Mouse (Mus musculus) forebrain, embryonic 16.5 days (tissue): ENCODE results near the gene St3gal4. TPM values are rescaled to one million over a fixed set of nuclear protein-coding genes. Genes with fewer than 3 reads are reported as not detected.
A peak's percentile ranks its signal among the peaks of the same experiment; 100 is the strongest.

ENCODE experiments used
- ATAC-seq: fragments of 200-750 bp; cut with Nextera tagmentation; 2 replicates; pipeline ENCODE4 v1.8.0; 2017; ENCODE audit warnings: mild to moderate bottlenecking, moderate library complexity
- H3K27ac ChIP-seq: fragments of 300-500 bp; sonication (generic); 2 replicates; pipeline ENCODE4 v1.5.1; 2014; ENCODE audit warnings: low read length, control low read depth
- H3K27me3 ChIP-seq: fragments of 300-500 bp; sonication (generic); replicated peaks from 2 replicates; pipeline ENCODE4 v1.6.1; 2014; ENCODE audit warnings: low read length; ENCODE audit not compliant: control insufficient read depth, insufficient read depth
- H3K36me3 ChIP-seq: fragments of 300-500 bp; sonication (generic); 2 replicates; pipeline ENCODE4 v1.6.1; 2014; ENCODE audit not compliant: control insufficient read depth, insufficient read depth
- H3K4me1 ChIP-seq: fragments of 300-500 bp; sonication (generic); replicated peaks from 2 replicates; pipeline ENCODE4 v1.6.1; 2014; ENCODE audit warnings: low read length; ENCODE audit not compliant: control insufficient read depth, insufficient read depth
- H3K4me2 ChIP-seq: fragments of 300-500 bp; sonication (generic); 2 replicates; pipeline ENCODE4 v1.6.1; 2014; ENCODE audit warnings: mild to moderate bottlenecking, low read length, control low read depth
- H3K4me3 ChIP-seq: fragments of 300-500 bp; sonication (generic); replicated peaks from 2 replicates; pipeline ENCODE4 v1.5.1; 2014; ENCODE audit warnings: mild to moderate bottlenecking, low read length, control low read depth
- H3K9ac ChIP-seq: fragments of 300-500 bp; sonication (generic); replicated peaks from 2 replicates; pipeline ENCODE4 v1.6.1; 2014; ENCODE audit warnings: low read depth, low read length, control low read depth
- H3K9me3 ChIP-seq: fragments of 300-500 bp; sonication (generic); 2 replicates; pipeline ENCODE4 v1.6.1; 2016; ENCODE audit warnings: low read length; ENCODE audit not compliant: control insufficient read depth
- WGBS: fragments of 180-500 bp; shearing (Covaris S2); extraction: QIAGEN DNeasy Blood & Tissue Kit; methylation state at CpG from one replicate; pipeline ENCODE4 v1.1.7; 2014; 5-methylcytosine and 5-hydroxymethylcytosine counted together
- polyA plus RNA-seq: library from polyadenylated mRNA; unstranded; fragments of >200 nt; fragmentation: Nextera tagmentation; extraction: Ambion mirVana; gene quantifications from 2 replicates; pipeline ENCODE4 v1.2.1, GENCODE M21; 2015

Gene St3gal4
- polyA plus RNA-seq, 1 experiment from 2014 or later = 13.0 TPM

DNA sequence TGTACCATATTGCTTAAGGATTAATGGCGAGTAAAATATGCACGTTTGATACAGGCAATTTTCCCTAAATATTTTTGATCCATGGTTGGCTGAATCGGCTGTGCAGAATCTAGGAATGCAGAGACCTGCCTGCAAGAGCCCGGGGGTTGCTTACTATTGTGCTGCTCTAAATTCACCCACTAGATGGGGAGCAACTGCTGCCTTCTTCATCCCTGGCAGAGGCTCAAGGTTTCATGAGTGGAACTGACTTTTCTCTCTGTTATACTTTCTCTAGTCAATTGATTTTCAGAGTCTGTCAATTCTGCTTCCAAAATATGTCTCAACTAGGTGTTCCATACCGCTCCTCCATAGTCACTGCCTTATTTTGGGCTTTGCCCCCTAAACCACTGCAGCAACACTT, 88.2 kb downstream of the St3gal4 start:
- Histone ChIP-seq H3K27me3 (no peaks in the 10 kb centered on the region), H3K9me3 (no peaks in the 10 kb centered on the region), H3K4me3 (no peak overlapping the region), H3K27ac (no peak overlapping the region), H3K4me1 (peaks cover 2% of the 10 kb centered on the region; the same call in 1 of the 2 replicates), H3K36me3 (no peaks in the 10 kb centered on the region; the same call in 1 of the 2 replicates), H3K4me2 (no peak overlapping the region), H3K9ac (no peak overlapping the region)
- WGBS = 79% methylated on average over 5 of the region's 5 CpGs
- ATAC-seq = no peak

DNA sequence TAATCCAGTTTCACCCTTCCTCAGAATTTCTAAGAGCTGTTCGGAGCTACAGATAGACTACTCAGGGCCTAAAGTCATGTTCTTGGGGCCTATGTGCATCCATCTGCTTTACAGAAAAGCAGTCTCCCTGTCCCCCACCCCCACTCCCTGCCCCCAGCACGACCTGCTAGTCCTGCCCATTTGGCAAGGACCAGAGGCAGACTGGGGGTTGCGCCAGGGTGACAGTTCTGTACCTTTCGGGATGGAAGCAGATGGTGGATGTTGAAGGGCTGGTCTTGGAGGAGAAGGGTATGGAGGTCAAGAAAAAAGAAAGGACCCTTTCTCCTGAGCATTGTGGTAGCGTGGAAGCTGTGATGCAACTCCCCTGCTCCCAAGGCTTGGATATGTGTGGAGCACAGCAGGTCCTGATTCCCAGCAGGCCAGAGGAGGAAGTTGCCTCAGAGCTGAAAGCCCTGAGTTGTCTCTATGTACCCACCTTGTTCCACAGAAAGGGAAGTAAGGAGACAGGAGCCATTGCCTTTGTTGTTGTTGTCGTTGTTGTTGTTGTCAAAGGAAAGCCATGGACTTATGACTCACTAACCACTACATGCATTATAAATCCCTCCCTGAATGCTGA, 91.6 kb downstream of the St3gal4 start:
- Histone ChIP-seq H3K36me3 (no peaks in the 10 kb centered on the region), H3K9ac (no peak overlapping the region), H3K4me2 (no peak overlapping the region), H3K4me1 (peaks cover 8% of the 10 kb centered on the region), H3K4me3 (no peak overlapping the region), H3K9me3 (no peaks in the 10 kb centered on the region), H3K27me3 (no peaks in the 10 kb centered on the region), H3K27ac (no peak overlapping the region)
- WGBS = 85% methylated on average over 6 of the region's 6 CpGs
- ATAC-seq = no peak

DNA sequence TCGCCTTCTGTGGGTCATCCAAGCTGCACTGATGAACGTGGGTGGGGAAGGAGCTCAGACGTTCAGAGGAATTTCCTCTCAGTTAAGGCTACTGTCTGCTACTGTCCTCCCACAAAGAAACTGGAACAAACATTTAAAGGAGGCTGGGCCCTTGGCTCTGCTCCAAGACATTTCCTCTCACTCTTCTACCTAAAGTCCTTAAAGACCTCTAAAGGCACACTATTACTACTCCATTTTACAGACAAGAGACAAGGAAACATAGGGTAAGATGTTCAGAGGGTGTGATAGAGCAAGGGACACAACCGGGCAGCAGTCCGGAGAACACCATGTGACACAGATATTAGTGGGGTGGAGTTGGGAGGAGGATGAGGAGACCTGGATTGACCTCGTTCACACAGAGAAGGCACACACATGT, 92.2 kb downstream of the St3gal4 start:
- H3K4me2 ChIP-seq = no peak overlapping the region
- no peaks in the 10 kb centered on the region for H3K9me3 ChIP-seq
- H3K36me3 ChIP-seq = no peaks in the 10 kb centered on the region
- whole genome bisulfite sequencing = 62% methylated on average over 6 of the region's 6 CpGs
- H3K9ac ChIP-seq = no peak overlapping the region
- H3K27me3 ChIP-seq = no peaks in the 10 kb centered on the region
- no peak overlapping the region for H3K27ac ChIP-seq
- peaks cover 8% of the 10 kb centered on the region for H3K4me1 ChIP-seq
- no peak for ATAC-seq
- no peak overlapping the region for H3K4me3 ChIP-seq

DNA sequence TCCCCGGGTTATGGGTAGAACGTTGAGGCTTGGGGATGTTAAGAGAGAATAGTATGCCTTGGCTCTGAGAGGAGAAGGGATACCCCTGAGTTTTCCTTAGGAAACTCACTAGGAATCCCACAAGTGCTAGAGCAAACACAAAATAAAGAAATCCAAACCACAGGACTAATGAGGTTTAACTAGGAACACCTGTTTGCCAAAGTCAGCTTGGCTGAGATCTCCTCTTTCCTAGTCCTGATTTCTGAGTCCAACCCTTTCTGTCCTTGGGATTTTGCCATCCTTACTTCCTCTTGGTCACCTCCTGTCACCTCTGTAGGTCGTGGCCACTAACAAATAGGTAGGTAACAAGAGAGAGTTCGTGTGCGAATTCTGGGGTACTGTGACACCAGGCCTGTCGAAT, 92.8 kb downstream of the St3gal4 start:
- Histone ChIP-seq H3K9me3 (no peaks in the 10 kb centered on the region), H3K4me3 (no peak overlapping the region), H3K9ac (no peak overlapping the region), H3K4me2 (no peak overlapping the region), H3K27ac (no peak overlapping the region), H3K36me3 (no peaks in the 10 kb centered on the region), H3K27me3 (no peaks in the 10 kb centered on the region), H3K4me1 (peaks cover 8% of the 10 kb centered on the region)
- 87% methylated on average over 6 of the region's 6 CpGs for WGBS
- no peak for ATAC-seq

DNA sequence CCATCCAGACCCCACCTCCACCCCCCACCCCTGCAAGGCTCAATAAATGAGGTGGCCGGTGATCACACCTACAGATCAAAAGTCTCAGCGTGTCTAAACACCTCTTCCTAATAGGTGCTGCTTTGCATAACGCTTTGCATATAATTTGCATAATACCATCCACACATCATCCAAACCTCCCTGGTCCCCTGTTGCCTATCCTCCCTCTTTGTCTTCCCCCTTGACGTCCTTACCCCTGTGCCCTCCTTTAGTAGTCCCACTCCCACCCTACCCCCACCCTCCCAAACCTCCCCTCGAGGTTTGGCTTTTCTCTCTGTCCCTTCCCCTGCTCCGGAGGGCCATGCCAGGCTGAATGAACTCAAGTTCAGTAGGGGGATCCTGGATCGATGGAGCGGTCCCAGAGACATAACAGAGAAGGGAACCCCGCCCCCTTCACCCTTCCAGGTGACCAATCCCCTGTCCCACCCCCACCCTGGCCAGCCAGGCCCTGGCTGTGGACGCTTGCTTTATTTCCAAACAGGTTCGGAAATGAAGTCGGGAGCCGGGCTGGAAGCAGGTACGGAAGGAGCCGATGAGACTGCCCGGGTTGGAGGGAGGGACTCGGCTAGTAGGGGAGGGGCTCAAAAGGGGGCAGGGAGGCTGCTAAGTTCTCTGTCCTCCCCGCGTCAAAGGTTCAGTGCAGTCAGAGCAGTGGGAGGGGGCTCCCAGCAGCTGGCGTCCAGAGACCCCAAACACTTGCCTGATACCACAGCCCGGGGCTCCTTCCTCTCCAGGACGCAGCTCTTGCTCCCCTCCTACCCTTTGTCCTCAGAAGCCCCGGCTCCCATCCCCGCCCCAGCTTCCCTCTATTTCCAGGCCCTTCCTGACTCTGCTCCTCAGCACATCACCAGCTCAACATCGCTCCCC, 94.2 kb downstream of the St3gal4 start:
- WGBS = 7% methylated on average over 23 of the region's 25 CpGs
- peak; percentile 39 for ATAC-seq
- Histone ChIP-seq H3K9ac (peak overlapping the region; percentile 38), H3K4me2 (peak overlapping the region; percentile 49), H3K36me3 (no peaks in the 10 kb centered on the region), H3K9me3 (no peaks in the 10 kb centered on the region), H3K4me1 (peaks cover 8% of the 10 kb centered on the region), H3K27me3 (no peaks in the 10 kb centered on the region), H3K4me3 (peak overlapping the region; percentile 19; the same call in 1 of the 2 replicates), H3K27ac (no peak overlapping the region)

DNA sequence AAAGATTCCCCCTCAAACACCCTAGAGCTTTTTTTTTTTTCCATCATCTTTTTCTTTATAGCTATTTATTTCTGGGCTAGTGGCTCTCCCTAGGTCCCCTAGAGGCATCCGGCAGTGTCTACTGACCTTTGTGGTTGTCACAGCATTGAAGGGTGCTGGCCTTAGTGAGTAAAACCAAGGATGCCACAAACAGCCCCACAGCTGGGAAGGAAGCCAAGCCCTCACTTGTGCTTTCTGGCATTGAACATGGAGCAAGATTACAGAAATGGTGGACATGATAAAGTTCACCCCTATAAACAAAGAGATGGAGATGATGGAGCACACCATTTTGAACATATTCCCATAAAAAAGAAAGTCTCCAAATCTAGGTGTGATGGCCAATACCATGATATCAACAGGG, 97.3 kb downstream of the St3gal4 start:
- no peak for ATAC-seq
- Histone ChIP-seq H3K36me3 (no peaks in the 10 kb centered on the region), H3K9me3 (no peaks in the 10 kb centered on the region), H3K27ac (no peak overlapping the region), H3K4me2 (no peak overlapping the region), H3K27me3 (no peaks in the 10 kb centered on the region), H3K4me3 (no peak overlapping the region), H3K4me1 (peaks cover 37% of the 10 kb centered on the region), H3K9ac (no peak overlapping the region)
- WGBS = 78% methylated on average over 1 of the region's 1 CpGs

DNA sequence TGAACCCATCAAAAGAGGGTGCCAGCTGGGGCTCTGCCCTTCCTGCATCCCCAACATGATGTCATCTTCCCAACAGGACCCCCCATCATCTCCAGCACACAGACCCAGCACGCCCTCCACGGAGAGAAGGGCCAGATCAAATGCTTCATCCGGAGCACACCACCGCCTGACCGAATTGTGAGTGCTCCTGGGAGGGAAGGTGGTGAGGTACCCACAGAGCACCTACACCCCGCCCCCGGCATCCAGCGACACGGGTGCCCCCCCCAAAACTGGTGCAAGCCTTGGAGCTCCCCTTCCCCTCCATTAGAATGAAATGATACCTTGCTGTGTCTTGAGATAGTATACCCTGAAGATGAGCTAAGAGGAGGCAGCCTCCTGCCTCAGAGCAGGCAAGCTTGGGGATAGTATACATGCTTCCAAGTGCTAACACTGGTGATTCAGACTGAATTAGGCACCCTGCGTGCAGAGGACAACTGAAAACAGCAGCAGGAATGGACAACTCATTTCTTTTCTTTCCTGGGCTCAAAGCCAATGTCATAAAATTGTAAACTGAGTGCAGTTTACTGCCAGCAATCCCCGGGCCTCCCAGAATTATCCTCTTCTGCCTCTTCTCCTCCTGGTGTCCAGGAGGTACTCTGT, 98.9 kb downstream of the St3gal4 start:
- Histone ChIP-seq H3K4me1 (peaks cover 38% of the 10 kb centered on the region), H3K4me3 (no peak overlapping the region), H3K9ac (no peak overlapping the region), H3K27ac (no peak overlapping the region), H3K4me2 (no peak overlapping the region), H3K9me3 (no peaks in the 10 kb centered on the region), H3K36me3 (no peaks in the 10 kb centered on the region), H3K27me3 (no peaks in the 10 kb centered on the region)
- WGBS = 57% methylated on average over 11 of the region's 11 CpGs
- no peak for ATAC-seq

DNA sequence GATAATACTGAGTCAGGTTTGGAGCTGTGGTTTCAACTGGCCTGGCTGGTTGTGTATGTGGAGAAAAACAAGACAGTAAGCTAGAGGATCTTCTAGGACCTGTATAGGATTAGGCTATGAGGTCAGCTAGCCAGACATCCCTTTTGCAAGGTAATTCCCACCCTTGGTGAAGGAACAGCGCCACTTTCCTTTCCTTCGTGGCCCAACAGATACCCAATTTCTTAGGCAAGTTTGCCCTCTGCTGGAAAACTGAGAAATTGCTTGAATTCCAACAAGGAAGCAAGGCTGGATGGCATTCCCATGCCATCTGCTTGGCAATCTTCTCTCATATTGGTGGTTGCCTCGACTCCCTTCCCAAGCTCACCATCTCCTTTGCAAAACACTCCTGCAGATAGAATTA, 99.7 kb downstream of the St3gal4 start:
- Histone ChIP-seq H3K27ac (no peak overlapping the region), H3K36me3 (no peaks in the 10 kb centered on the region), H3K4me1 (peaks cover 31% of the 10 kb centered on the region), H3K9me3 (no peaks in the 10 kb centered on the region), H3K9ac (no peak overlapping the region), H3K4me2 (no peak overlapping the region), H3K27me3 (no peaks in the 10 kb centered on the region), H3K4me3 (no peak overlapping the region)
- ATAC-seq = peak; percentile 49
- WGBS = 8% methylated on average over 3 of the region's 3 CpGs

DNA sequence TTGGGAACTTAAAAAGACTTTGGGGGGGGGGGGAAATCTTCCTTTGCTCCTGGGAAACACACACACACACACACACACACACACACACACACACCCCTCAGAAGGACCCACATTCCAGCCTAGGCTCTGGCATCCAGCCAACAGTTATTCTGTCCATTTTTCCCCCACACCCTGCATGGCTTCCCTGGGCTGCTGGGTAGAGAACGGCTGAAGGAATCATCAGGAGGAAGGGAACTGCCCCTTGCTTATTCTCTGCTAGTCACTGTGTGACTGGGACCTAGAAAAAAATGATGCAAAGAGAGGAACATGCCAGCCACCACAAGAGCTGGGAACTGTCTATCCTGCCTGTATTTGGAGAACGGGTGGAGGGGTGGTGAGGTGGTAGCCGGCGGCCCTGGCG, 101.0 kb downstream of the St3gal4 start:
- Histone ChIP-seq H3K9me3 (no peaks in the 10 kb centered on the region), H3K9ac (no peak overlapping the region), H3K36me3 (no peaks in the 10 kb centered on the region), H3K27me3 (no peaks in the 10 kb centered on the region), H3K4me3 (no peak overlapping the region), H3K27ac (no peak overlapping the region; the same call in 1 of the 2 replicates), H3K4me1 (peaks cover 30% of the 10 kb centered on the region), H3K4me2 (no peak overlapping the region)
- 18% methylated on average over 5 of the region's 5 CpGs for WGBS
- ATAC-seq = peak; percentile 13
